ENCODE assay signal across 9 mouse cellular contexts in genomic region chr1:98179030-98179429, GRCm38 (mm10).
DNase-seq lines count a peak whose midpoint lies in the region; ATAC-seq and TF ChIP-seq lines count a peak whose summit lies in the region.
"Had no signal": no experiment of that assay in that cellular context is flagged by ENCODE, and none has a peak within 500 bp of the region (broad histone marks: within the 10 kb centered on the region; RNA-seq: fewer than 3 reads in every experiment).

No protein-coding gene starts in this region.

- peak; percentile 78 for TF ChIP-seq CTCF in left cerebral cortex, adult 2 months (IDR thresholded peaks at IDR 0.05)
- TF ChIP-seq CTCF in forebrain, postnatal 0 days (IDR thresholded peaks at IDR 0.05; ENCODE audit: low read depth), result peak; percentile 66
- TF ChIP-seq CTCF in kidney, postnatal 0 days (IDR thresholded peaks at IDR 0.05; ENCODE audit: low read depth), result peak; percentile 77

- H3K9ac ChIP-seq in ES-E14 (ENCODE audit: insufficient read depth, low read depth, low read length, poor library complexity, severe bottlenecking), result no peak overlapping the region
- H3K9ac ChIP-seq in forebrain, postnatal 0 days, result no peak overlapping the region
- no peak overlapping the region for H3K9ac ChIP-seq in kidney, postnatal 0 days (ENCODE audit: low read depth, low read length)
- H3K9ac ChIP-seq in midbrain, embryonic 14.5 days (replicated peaks; ENCODE audit: low read length), result no peak overlapping the region
- H3K9ac ChIP-seq: embryonic facial prominence, embryonic 13.5 days had no signal

- intact Hi-C loops in left cerebral cortex, adult 2 months (cut with DNase I), result loop anchor here (5.0 kb wide), 3 partner anchors 173 to 372 kb away; no protein-coding TSS in a partner anchor

- no peaks in the 10 kb centered on the region for H3K27me3 ChIP-seq in forebrain, postnatal 0 days (ENCODE audit: insufficient read depth, low read length)
- H3K27me3 ChIP-seq in kidney, postnatal 0 days (ENCODE audit: insufficient read depth, low read length), result no peaks in the 10 kb centered on the region
- H3K27me3 ChIP-seq in midbrain, embryonic 14.5 days (ENCODE audit: control insufficient read depth, insufficient read depth, low read length), result no peaks in the 10 kb centered on the region
- H3K27me3 ChIP-seq: embryonic facial prominence, embryonic 13.5 days had no signal

- WGBS in forebrain, postnatal 0 days, result 33% methylated on average over 1 of the region's 1 CpGs
- 40% methylated on average over 1 of the region's 1 CpGs for WGBS in kidney, postnatal 0 days
- WGBS in midbrain, embryonic 14.5 days, result 40% methylated on average over 1 of the region's 1 CpGs

- no peak overlapping the region for H3K4me3 ChIP-seq in left cerebral cortex, adult 2 months
- H3K4me3 ChIP-seq in ES-E14 (ENCODE audit: insufficient read depth in 1 of 2, low read depth in 1 of 2, low read length in 2 of 2, poor library complexity in 1 of 2, severe bottlenecking in 1 of 2), result no peak overlapping the region
- H3K4me3 ChIP-seq in forebrain, postnatal 0 days (ENCODE audit: low read depth, low read length), result no peak overlapping the region
- no peak overlapping the region for H3K4me3 ChIP-seq in kidney, postnatal 0 days (replicated peaks; ENCODE audit: low read depth, low read length)
- no peak overlapping the region for H3K4me3 ChIP-seq in midbrain, embryonic 14.5 days (replicated peaks; ENCODE audit: low read depth, low read length)
- H3K4me3 ChIP-seq: embryonic facial prominence, embryonic 13.5 days had no signal

- no peak overlapping the region for H3K4me2 ChIP-seq in forebrain, postnatal 0 days (ENCODE audit: low read depth)
- H3K4me2 ChIP-seq in kidney, postnatal 0 days (ENCODE audit: low read length), result no peak overlapping the region
- H3K4me2 ChIP-seq in midbrain, embryonic 14.5 days (ENCODE audit: low read length), result no peak overlapping the region
- H3K4me2 ChIP-seq: embryonic facial prominence, embryonic 13.5 days had no signal

- in situ Hi-C loops in ES-E14 (cut with MboI; ENCODE audit: low sequenced_read_pairs in 2 of 2, unreplicated experiment in 2 of 2), result no loop called here

- H3K9me3 ChIP-seq in ES-E14 (ENCODE audit: control insufficient read depth, insufficient read depth, low read depth, low read length), result no peaks in the 10 kb centered on the region
- no peaks in the 10 kb centered on the region for H3K9me3 ChIP-seq in forebrain, postnatal 0 days (ENCODE audit: low read length)
- H3K9me3 ChIP-seq in kidney, postnatal 0 days (replicated peaks; ENCODE audit: low read length), result no peaks in the 10 kb centered on the region
- H3K9me3 ChIP-seq in midbrain, embryonic 14.5 days (ENCODE audit: control insufficient read depth, low read length), result no peaks in the 10 kb centered on the region
- H3K9me3 ChIP-seq: embryonic facial prominence, embryonic 13.5 days had no signal

- no peak for ATAC-seq in forebrain, postnatal 0 days
- 0 out of 2 replicates have a peak, but pooled peaks have one; percentile 43 for ATAC-seq in kidney, postnatal 0 days (replicated peaks; ENCODE audit: low FRiP score, low read depth)
- no peak for ATAC-seq in midbrain, embryonic 14.5 days (ENCODE audit: low FRiP score, low TSS enrichment)
- ATAC-seq in monocyte, adult 5-6 weeks (replicated peaks; ENCODE audit: insufficient number of reproducible peaks, low FRiP score, low TSS enrichment, poor library complexity, severe bottlenecking), result no peak

- no peak overlapping the region for H3K27ac ChIP-seq in left cerebral cortex, adult 2 months
- no peak overlapping the region for H3K27ac ChIP-seq in ES-E14 (ENCODE audit: insufficient read depth, low read depth, low read length, poor library complexity, severe bottlenecking)
- H3K27ac ChIP-seq in forebrain, postnatal 0 days (ENCODE audit: low read depth, low read length), result no peak overlapping the region
- no peak overlapping the region for H3K27ac ChIP-seq in kidney, postnatal 0 days
- H3K27ac ChIP-seq in midbrain, embryonic 14.5 days (replicated peaks; ENCODE audit: low read depth, low read length), result no peak overlapping the region
- H3K27ac ChIP-seq: embryonic facial prominence, embryonic 13.5 days had no signal

- no peaks in the 10 kb centered on the region for H3K4me1 ChIP-seq in ES-E14 (ENCODE audit: control insufficient read depth in 2 of 2, insufficient read depth in 2 of 2, low read length in 2 of 2, poor library complexity in 1 of 2)
- no peaks in the 10 kb centered on the region for H3K4me1 ChIP-seq in forebrain, postnatal 0 days (ENCODE audit: insufficient read depth)
- H3K4me1 ChIP-seq in kidney, postnatal 0 days (replicated peaks; ENCODE audit: insufficient read depth, low read length), result no peaks in the 10 kb centered on the region
- H3K4me1 ChIP-seq in midbrain, embryonic 14.5 days (ENCODE audit: control insufficient read depth, insufficient read depth, low read length), result peaks cover 17% of the 10 kb centered on the region

- DNase-seq in left cerebral cortex, adult 2 months (ENCODE audit: extremely low spot score in 1 of 2, low spot score in 2 of 2), result peak; percentile 24 to 39
- DNase-seq in left cerebral cortex, adult 8-10 months (ENCODE audit: low spot score in 2 of 2), result no peak
- peak; percentile 29 for DNase-seq in ES-E14 (ENCODE audit: low read depth, low spot score)
- peak; percentile 66 to 78 for DNase-seq in adrenal gland, postnatal 36 days
- peak; percentile 38 for DNase-seq in forebrain, postnatal 0 days
- DNase-seq in kidney, postnatal 0 days (ENCODE audit: low spot score), result peak; percentile 47
- DNase-seq in midbrain, embryonic 14.5 days, result peak; percentile 65

- no peaks in the 10 kb centered on the region for H3K36me3 ChIP-seq in ES-E14 (ENCODE audit: control insufficient read depth, insufficient read depth, low read length, poor library complexity, severe bottlenecking)
- H3K36me3 ChIP-seq in forebrain, postnatal 0 days (ENCODE audit: insufficient read depth), result no peaks in the 10 kb centered on the region
- no peaks in the 10 kb centered on the region for H3K36me3 ChIP-seq in kidney, postnatal 0 days (ENCODE audit: insufficient read depth, low read length)
- no peaks in the 10 kb centered on the region for H3K36me3 ChIP-seq in midbrain, embryonic 14.5 days (ENCODE audit: control insufficient read depth, insufficient read depth, low read length)
- H3K36me3 ChIP-seq: embryonic facial prominence, embryonic 13.5 days had no signal

TF ChIP-seq in ES-E14, 5 proteins besides CTCF, POLR2A, EP300 and RAD21:
- no peak for TF ChIP-seq ZNF384 (IDR thresholded peaks at IDR 0.05; ENCODE audit: low read depth, low read length)
- 0 out of 2 replicates have a peak, but pooled peaks have one; percentile 27 for TF ChIP-seq ZC3H11A (IDR thresholded peaks at IDR 0.05; ENCODE audit: borderline replicate concordance, low read depth, low read length)

Comparison
In these comparisons a context has a peak if more than half of its experiments do, and no peak if none do; other contexts are left out.
1. DNase-seq: peak in left cerebral cortex, adult 2 months (2 of 2), ES-E14 (single experiment), adrenal gland, postnatal 36 days (2 of 2), forebrain, postnatal 0 days (single experiment), kidney, postnatal 0 days (single experiment) and midbrain, embryonic 14.5 days (single experiment); none in left cerebral cortex, adult 8-10 months (0 of 2).
2. Peak in every context shown above with its lines, with median percentiles within 50 percentile points of each other: CTCF ChIP-seq.